Mouse (Mus musculus): ENCODE results near the gene Usp27x.

Usp27x gene

GRCm38 (mm10) chrX:7375716-7376480 is at the start of gene Usp27x:
Gene Usp27x, minus strand, starts transcription at chrX:7375830.
- peak; percentile 25 for DNase-seq (ENCODE audit: low read depth, low spot score)

- DNase-seq (ENCODE audit: low read depth, low spot score), result peak; percentile 50
These were observed 47.1 kb upstream of the Usp27x start for GRCm38 (mm10) chrX:7422691-7423111.

GRCm38 (mm10) chrX:7422166-7422565 is 46.5 kb upstream of the Usp27x start:
- no peak for DNase-seq (ENCODE audit: low read depth, low spot score)

GRCm38 (mm10) chrX:7421016-7421415 is 45.4 kb upstream of the Usp27x start:
- DNase-seq (ENCODE audit: low read depth, low spot score), result peak; percentile 85

- peak; percentile 36 for DNase-seq (ENCODE audit: low read depth, low spot score)
These were observed 40.7 kb upstream of the Usp27x start for GRCm38 (mm10) chrX:7416178-7416871.

- no peak for DNase-seq (ENCODE audit: low read depth, low spot score)
These were observed 39.7 kb upstream of the Usp27x start for GRCm38 (mm10) chrX:7415308-7415707.

- DNase-seq (ENCODE audit: low read depth, low spot score), result no peak
These were observed 36.8 kb upstream of the Usp27x start for GRCm38 (mm10) chrX:7412239-7413033.

- DNase-seq (ENCODE audit: low read depth, low spot score), result no peak
These were observed 956 bp upstream of the Usp27x start for GRCm38 (mm10) chrX:7376586-7376985.

GRCm38 (mm10) chrX:7375322-7375715 is 311 bp downstream of the Usp27x start:
- no peak for DNase-seq (ENCODE audit: low read depth, low spot score)

- DNase-seq (ENCODE audit: low read depth, low spot score), result no peak
These were observed 50.2 kb downstream of the Usp27x start for GRCm38 (mm10) chrX:7325455-7325854.

- peak; percentile 30 for DNase-seq (ENCODE audit: low read depth, low spot score)
These were observed 53.3 kb downstream of the Usp27x start for GRCm38 (mm10) chrX:7322288-7322687.
